Mouse (Mus musculus) embryo, embryonic 10 days (tissue): ENCODE measurements at regions not wholly inside any gene's neighbourhood (a gene's known extent, or its start where the extent isn't known, plus 50 kb on each side); places are given as distances from the start of the nearest gene placed in this dataset.

ENCODE experiments used
- DNase-seq: peaks from one replicate; pipeline ENCODE4 v3.0.0-alpha.2; 2015; ENCODE audit warnings: low spot score

DNA sequence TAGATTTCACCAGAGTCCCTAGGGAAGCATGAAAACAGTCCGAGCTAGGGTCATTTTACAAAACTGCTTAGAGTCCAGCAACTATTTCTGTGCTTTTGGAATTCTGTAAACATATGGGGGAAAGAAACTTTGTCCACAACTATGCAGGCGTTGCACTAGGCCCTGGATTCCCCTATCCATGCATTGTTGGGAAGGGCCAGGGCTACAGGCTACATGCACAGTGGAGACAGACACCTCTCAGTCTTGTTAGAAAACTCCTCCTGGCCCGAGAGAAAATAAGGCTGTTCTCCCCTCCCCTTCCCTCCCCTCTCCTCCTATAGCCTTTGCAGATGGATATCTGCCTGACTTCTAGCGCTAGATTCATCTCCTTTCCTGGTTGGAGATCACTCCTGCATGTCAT lies 113.9 kb upstream of the Bmp2 start:
- DNase-seq, result no peak

DNA sequence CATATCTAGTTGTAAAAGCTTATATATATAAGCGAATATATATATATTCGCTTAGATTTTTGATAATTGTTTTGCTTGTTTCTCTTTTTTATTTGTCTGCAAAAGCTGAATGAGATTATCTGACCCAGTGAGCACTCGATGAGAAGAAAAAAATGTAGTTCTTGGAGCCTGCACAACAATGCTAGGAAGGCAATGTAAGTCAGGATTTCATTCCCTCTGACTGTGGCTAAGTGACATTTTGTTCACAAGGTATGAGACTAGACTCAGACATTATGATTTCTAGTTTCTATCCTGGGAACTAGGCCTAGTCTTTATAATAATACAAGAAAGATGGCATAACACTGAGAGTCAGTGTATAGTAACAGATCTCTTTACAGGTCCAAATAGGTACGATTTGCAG lies 108.9 kb upstream of the Bmp2 start:
- no peak for DNase-seq

DNA sequence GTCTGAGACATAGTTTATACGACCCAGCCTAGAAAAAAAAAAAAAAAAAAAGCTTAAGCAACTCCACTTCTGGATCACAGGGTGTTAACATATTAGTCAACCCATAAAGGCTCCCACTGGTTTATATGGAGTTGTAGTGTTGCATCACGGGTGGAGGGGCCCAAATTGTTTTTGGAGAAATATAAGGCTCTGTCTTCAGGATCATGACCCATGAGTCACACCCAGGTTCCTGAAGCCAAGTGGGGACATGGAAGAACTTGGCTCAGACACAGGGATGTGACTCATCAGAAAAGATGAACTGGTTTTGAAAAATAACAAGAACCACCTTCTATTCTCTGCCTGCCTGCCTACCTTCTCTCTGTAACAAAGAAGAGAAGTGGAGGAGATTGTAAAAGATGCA lies 108.5 kb upstream of the Bmp2 start:
- no peak for DNase-seq

DNA sequence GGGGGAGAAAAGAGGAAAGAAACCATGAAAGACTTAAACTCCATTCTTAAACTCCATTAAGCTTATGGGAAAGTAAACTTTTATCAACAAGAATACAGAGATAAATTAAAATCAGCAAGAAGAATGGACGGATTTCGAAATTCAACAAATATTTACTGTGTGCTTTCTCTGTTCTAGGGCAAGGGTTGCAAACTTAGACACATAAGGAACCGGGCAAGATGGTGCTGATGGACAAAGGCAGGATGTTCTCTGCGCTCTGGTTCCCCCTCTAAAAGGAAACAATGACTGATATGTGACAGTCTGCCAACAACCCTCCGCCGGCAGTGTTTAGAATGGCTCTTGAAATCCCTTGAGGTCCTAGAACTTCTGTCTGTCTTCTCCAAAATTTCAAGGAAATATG lies 99.0 kb upstream of the Bmp2 start:
- no peak for DNase-seq

DNA sequence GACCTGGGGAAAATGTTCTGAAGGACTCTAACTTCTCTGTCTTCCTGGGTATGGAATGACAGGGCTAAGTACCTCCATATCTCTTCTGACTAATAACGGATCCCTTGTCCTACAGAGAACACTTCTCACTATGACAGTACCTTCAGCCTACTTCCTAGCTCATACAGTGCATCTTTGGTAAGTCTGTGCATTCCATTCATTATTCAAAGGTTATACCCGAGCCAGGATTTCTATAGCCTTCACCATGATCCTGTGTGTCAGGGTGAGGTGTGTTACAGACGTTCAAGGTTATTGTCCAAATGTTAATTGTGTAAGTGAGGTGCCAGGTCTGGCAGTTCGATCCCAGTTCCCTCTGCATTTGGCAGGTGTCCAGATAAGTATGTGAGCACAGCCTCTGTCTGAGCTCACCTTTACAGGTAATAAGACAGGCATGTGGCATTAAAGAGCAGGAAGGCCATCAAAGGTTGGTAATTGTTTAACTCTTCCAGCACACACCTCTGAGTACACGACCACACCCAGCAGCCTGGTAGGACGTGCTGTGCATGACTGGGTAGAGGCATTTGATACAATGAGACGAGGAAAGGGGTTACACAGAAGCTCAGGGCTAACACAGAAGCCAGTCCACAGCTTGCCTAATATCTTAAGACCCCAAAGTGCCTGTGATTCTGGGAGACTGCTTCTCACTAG lies 96.3 kb upstream of the Bmp2 start:
- DNase-seq, result no peak

DNA sequence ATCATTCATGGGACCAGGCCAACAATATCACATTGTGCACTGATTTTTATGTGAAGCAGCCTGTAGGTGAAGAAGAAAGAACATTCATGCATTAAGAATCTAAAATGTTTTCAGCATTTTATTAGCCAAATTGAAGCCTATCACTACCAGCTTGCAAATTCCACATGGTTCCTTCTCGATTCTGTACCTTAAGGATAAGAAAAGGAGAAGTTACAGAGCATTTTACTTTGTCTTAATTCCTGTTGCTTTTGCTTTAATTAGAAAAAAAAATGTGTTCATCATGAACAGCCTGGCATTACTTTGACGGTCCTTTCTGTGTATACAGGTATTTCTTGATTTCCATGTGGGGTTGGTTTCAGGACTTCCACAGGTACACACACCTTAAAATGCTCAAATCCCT lies 95.2 kb upstream of the Bmp2 start:
- no peak for DNase-seq

DNA sequence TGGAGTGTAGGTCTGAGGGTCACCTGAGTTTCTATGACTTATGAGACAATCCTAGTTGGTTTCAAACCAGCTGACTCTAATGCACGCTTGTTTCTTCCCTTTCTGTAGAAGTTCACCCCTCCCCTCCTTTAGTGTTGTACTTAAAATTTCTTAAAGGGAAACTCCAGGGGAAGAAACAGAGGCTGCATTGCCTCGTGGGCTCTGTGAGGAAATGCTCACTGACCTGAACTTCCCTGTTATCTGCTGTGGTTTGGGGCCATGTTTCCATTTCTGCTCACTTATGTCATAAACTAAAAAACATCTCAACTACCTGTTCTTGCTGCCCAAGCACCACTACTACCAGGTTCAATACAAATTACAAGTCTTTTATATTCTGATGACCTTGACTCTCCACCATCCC lies 93.2 kb upstream of the Bmp2 start:
- DNase-seq, result no peak

DNA sequence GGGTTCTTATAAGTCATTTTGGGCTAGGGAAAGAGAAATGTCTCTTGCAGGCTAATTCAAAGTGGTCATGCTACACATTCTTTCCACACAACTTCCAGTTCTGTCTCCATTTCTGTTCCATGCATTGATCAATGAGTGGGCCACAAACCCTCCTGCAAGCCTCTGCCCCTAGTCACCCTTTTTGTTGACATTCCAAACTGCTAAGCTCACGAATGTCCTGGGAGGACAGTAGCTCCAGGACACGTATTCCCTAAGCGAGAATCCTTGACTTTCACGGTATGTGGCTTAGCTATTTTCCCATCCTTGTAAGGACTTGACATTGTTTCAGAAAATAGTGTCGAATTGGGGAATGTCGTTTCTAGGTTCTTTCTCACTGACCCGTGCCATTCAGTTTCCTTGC lies 91.1 kb upstream of the Bmp2 start:
- no peak for DNase-seq

DNA sequence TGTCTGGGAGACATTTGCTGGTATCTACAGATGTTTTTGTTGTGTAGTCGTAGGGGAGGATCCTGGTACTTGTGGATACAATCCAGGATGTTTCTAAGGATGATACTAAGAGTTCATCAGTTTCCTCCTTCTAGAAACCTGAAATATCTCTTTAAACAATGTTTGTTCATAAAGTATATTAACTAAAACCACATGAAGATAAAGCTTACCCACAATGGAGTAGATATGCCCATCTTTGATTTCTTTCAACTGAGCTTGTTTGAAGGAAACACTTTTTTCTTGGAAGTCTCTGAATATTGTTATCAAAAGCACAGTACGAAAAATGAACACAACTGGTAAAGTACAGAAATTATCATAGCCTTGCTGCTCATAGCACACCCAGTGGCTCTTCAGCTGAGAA lies 89.6 kb upstream of the Bmp2 start:
- DNase-seq, result no peak

DNA sequence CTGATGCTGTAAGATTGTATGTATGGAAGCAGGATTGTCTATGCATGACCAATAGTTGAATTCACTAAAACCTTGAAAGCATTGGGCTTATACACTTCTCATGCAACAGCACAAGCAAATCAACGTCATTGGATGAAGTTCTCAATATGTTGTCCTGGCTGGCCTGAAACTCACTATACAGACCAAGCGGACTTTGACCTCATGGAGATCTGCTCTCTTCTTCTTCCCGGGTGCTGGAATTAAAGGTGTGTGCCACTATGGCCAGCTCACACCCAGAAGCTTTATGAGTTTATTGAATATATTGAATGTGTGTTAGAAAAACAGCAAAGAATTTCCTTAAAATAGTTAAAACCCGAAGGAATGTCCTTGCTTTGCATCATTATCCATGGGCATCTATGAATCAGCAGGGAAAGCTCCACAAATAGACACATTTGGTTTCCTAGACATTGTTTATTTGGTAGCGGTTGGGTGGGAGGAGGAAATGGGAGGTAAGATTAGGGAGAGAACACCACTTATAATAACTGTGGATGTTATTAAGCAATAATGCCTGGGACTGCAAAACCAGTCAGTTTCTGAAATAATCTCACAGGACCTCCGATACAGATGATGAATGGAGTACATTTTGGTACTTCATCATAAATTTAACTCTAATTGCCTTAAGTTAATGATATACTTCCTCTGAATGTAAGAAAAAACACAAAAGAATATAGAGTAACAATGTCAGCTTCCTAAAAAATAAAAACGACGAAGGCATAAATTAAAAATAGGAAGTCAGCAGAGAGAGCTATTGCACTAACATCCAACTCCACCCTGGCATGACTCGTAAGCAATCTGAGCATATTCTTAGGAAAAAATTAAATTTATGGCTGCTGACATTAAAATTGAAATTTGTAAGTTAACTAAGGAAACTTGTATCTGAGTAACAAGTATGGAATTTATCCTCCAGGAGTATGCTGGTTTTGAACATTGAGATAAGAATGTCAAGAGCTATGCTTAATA lies 84.5 kb upstream of the Bmp2 start:
- DNase-seq, result no peak

DNA sequence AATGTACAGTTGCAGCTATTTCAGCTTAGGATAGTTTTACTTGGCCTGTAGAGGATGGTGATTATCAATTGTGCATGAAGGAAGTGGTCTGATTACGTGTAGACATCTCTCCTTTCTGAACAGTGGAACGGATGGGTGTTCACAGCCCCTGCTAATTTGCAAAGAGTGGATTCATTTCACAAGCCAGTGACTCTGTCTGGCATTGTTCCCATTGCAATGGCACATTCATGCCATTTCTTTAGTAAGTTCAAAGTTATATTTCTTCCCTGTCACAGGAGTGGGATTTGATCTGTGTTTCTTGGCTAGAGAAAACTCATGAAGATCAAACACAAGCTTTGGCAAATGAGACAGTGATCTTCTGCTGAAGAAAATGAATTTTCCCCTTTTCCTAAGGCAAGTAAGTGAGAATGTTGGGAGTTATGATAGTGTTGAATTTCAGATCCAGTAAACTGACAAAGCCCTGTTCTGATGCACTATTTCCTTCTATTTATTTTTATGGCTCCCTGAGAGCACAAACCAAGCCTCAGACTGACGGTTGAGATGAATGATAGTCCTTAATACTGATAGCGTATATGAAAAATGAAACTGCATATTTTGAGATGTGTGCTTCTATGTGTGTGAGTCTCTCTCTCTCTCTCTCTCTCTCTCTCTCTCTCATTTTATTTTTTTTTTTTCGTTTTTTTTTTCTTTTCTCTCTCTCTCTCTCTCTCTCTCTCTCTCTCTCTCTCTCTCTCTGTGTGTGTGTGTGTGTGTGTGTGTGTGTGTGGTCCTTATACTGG lies 78.8 kb upstream of the Bmp2 start:
- DNase-seq, result no peak

DNA sequence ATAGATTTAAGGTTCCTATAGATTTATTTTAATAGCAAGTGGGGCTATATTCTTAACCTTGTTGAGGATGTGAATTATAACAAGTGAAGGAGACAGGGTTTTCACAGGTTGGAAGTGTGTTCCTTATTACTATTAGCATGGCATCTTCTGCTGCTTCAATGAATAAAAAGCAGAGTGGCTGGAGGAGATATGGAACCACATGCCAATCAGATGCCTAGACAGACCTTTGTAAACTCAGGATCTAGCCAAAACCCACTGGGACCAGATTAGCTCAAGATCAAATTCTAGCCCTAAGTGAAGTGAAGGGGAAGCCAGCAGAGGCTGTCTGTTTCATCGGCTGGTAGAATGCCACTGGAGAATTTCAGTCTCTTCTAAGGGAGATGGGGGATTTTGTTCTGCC lies 77.8 kb upstream of the Bmp2 start:
- DNase-seq, result no peak

DNA sequence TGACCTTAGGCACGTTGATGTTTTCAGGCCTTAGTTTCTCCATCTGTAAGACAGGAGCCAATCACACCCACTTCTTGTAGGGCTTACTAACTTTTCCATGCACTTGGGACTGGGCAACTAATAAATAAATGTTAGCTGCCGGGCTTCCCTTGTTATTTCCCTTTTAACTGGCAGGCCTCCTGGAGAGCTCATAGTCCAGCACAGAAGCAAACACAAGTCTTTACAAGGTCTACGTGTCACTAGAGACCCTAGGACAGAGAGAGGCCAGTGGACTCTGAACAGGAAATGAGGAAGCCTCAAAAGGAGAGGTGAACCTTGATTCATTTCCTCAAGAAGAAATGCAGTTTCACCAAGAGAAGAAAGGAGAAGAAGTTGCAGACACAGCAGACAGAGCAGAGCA lies 71.1 kb upstream of the Bmp2 start:
- DNase-seq, result no peak

DNA sequence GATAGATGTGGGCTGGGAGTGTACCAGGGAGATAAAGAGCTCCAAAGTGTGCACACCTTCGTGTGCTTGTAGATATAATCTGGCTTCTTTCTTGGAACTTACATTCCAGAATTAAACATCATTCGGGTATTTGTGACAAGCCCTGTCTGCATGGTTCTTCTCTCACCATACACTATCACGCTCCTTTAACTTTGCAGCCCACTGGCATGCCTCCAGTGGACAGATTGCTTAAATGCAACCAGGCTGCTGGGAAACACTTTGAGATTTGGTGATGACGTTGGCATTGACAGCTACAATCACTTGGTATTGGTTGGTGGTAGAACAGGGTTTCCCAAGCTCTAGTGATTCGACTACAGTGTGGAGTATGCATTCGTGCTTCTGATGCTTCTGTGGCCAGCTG lies 70.7 kb upstream of the Bmp2 start:
- DNase-seq, result no peak

DNA sequence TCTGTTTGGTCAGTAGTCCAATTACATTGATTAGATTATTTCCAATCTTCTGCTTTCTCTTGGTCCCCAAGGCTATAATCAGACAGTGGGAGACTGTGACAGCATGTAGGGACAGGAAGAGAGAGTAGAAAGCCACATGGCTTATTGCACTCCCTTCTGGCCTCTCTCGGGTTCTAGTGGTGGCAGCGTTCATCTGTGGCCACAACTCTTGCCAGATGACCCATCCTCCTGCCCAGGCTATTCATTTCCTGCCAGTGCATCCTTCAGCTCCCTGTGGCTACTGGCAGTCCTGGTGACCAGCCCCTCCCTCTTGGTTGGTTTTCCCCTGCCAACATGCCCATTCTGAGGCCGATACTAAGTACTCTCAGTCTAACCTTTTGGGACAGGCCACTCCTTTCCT lies 70.2 kb upstream of the Bmp2 start:
- no peak for DNase-seq

DNA sequence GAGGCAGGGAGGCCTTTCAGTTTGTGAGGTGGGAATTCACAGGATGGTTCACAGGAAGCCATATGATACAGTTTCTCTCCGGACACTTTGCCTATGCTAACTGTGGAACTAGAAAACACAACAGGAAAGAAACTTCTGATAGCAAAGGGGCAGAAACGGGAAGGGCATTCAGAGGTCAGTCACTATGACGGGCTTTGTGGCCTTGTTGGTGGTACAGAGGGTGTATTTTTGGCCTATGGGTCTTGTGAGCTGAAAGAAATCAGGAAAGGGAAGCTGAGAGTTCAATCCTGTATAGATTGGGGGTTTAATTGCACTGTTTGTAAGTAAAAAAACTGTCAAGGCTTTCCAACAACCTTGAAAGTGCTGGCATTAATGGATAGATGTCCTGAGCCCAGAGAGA lies 56.5 kb upstream of the Bmp2 start:
- DNase-seq, result no peak

DNA sequence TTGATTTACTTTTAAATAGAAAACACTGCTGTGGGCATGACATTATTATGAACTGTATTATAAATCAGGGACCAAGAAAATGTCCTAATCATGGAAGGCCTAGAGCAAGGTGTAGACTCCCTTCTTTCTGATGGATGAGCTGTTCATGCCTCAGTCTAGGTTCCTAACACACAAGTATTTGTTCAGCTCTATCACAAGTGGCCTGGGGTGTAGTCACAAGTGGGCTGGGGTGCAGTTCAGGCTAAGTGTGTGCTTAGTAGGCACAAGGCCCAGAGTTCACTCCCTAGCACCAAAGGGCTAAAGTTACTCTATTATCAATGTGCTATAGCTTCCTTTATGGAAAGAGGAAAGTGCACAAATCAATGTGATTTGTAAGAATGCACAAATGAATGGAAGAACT lies 55.6 kb upstream of the Bmp2 start:
- DNase-seq, result no peak

DNA sequence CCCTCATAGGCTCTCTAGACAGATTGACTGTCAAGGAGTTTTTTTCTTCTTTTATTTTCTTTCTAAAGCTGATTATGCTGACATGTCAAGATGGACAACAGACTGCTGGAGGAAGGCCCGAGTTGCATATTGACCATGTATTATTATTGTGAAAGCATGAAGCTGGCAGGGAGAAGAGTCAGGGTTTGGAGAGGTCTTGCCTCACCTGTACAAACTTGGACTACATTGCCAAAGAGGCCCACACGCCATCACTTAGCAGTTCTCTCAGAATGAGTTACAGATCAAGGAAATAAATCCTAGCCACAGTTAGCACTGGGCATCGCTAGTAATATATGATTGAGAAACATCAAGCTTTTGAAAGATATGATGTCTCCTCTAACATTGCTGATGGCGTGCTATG lies 54.9 kb upstream of the Bmp2 start:
- no peak for DNase-seq

DNA sequence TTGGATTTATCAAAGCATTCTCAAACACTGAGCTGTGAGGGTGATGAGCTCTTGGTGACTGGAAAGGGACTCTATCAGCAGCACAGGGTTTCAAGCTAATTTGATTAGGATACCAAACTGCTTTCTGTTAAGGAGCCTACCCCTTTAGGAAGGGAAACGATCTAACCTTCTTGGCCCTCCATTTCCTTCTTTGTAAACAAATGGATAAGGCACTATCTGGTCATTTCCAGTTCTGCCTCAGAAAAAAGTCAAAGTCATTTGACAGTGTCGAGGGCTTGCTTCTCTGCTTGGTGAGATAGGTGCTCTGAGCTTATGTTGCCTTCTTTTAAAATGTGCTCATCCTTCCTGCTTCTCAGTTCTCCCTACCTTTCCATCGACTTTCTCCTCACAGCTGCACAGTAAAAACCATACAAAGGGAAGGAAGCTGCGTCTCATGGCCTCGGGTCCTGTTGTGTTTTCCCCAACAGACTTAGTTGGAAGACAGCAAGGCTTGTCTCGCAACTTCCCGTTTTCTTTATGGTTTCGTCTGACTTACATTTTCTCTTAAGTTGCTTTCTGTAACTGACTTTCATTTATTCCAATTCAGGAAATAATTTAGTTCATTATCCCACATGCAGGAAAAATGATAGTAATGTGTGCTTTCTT lies 54.3 kb upstream of the Bmp2 start:
- DNase-seq, result no peak

DNA sequence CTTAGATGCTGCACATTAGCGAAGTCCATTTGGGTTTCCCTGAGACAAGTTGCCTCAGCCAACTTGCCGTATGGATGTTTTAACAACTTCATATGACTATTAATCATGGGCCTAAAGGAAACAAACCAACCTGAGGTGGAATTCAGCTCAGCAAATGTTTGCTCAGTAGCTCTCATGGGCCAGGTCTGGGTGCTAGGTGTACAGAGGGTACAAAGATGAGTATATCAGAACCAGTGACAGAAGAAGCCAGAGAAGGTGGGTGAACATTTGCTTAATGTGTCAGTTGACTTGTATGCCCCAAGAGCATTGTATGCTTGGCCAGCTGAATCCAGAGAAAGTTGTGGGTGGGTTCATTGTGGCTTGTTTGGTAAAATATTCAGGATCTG lies 53.8 kb upstream of the Bmp2 start:
- DNase-seq, result no peak

DNA sequence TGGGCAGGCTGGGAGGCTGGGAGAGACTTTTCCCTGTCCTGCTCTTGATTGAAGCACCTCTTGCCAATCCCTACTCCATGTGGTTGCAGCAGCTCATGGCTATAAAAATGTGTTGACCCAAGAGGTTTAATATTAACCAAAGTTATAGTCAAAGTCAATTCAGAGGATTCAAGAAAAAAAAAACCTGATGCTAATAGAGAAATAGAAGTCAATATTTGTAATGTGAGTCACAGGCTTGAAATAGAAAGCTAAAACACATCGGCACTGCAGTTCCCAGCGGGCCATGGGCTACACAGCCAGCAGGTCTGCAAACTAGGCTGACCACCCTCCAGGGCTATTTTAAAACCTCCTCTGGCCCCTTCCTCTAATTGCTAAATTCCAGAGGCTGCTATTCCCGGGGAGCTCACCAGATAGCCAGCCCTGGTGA lies 53.2 kb upstream of the Bmp2 start:
- DNase-seq, result no peak

DNA sequence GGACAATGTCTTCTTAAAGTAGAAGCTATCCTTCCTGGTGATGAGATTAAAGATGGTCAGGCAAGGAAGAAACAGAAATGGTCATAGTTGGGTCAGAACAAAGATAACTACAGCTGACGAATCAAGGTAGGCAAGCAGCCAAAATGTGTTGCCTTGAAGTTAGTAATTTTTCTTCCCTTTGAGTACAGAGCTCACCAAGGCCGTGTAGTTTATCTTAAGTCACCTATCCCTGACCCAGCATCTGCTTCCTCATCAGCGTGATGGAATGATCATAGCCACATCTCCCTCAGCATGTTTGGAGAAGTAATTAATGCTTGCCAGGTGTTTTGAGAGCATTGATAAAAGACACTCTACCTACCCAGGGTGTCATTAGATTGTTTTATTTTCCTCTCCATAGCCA lies 52.1 kb upstream of the Bmp2 start:
- no peak for DNase-seq
